Mouse (Mus musculus): ENCODE data around the gene Pus7l.

- TF ChIP-seq CTCF (IDR thresholded peaks at IDR 0.05; ENCODE audit: extremely low read depth, insufficient read depth, low read length) (no peak), POLR2A (IDR thresholded peaks at IDR 0.05; ENCODE audit: extremely low read depth, insufficient read depth, low read length) (no peak)
These were observed 18.4 kb downstream of the Pus7l start for GRCm38 (mm10) chr15:94524956-94525355.
